Mouse (Mus musculus) megakaryocyte, embryonic 14.5 days (primary cell): ENCODE results near the gene Mllt6.

ENCODE experiments used
- FLI1 ChIP-seq: IDR thresholded peaks from 2 replicates; pipeline ENCODE4 v1.6.1; 2012; ENCODE audit warnings: low read length, inconsistent platforms, mixed read lengths
- GATA1 ChIP-seq: IDR thresholded peaks from 3 replicates; pipeline ENCODE4 v1.6.1; 2012; ENCODE audit warnings: mixed read lengths, low read length, inconsistent platforms, borderline replicate concordance

GRCm38 (mm10) chr11:97659990-97660714, 3.1 kb upstream of the Mllt6 start:
- TF ChIP-seq GATA1 (no peak), FLI1 (no peak)
